Mouse (Mus musculus): ENCODE data around the gene Il18. TPM values are rescaled to one million over a fixed set of nuclear protein-coding genes. Genes with fewer than 3 reads are reported as not detected.

Il18 gene
- 67.5 TPM for polyA plus RNA-seq (2015; fragmentation: Illumina TruSeq; extraction: RNeasy Lipid Tissue Mini Kit (QIAGEN cat#74804); ENCODE audit: low read depth, low replicate concordance)

GRCm38 (mm10) chr9:50554241-50555093 is at the start of gene Il18:
Gene Il18, plus strand, starts transcription at chr9:50554827.

GRCm38 (mm10) chr9:50528293-50528892 is 26.2 kb upstream of the Il18 start, which contains the start of gene Pts:
Gene Pts, minus strand, starts transcription at chr9:50528724.

GRCm38 (mm10) chr9:50555094-50555446 is 443 bp downstream of the Il18 start, which contains the start of gene Bco2:
Gene Bco2, minus strand, starts transcription at chr9:50555181.

GRCm38 (mm10) chr9:50561145-50561917 is 6.7 kb downstream of the Il18 start, which contains the start of gene Tex12:
Gene Tex12, minus strand, starts transcription at chr9:50561325.

GRCm38 (mm10) chr9:50603189-50603997 is 48.8 kb downstream of the Il18 start, which contains the start of the genes Sdhd and Timm8b:
Gene Sdhd, minus strand, starts transcription at chr9:50603812.
Gene Timm8b, plus strand, starts transcription at chr9:50603910.

GRCm38 (mm10) chr9:50616766-50617603 is 62.4 kb downstream of the Il18 start, which contains the start of the genes Pih1d2 and Nkapd1:
Gene Pih1d2, plus strand, starts transcription at chr9:50617321.
Gene Nkapd1, minus strand, starts transcription at chr9:50617464.

Other genes starting within 250 kb of the Il18 start
- 45.2 TPM for gene Rpl10-ps3, start 209.9 kb upstream of the Il18 start, polyA plus RNA-seq (2015; fragmentation: Illumina TruSeq; extraction: RNeasy Lipid Tissue Mini Kit (QIAGEN cat#74804); ENCODE audit: low read depth, low replicate concordance)
- gene Plet1, start 60.3 kb upstream of the Il18 start, polyA plus RNA-seq (2015; fragmentation: Illumina TruSeq; extraction: RNeasy Lipid Tissue Mini Kit (QIAGEN cat#74804); ENCODE audit: low read depth, low replicate concordance), result 0.54 TPM
- gene Pts, start 26.1 kb upstream of the Il18 start, polyA plus RNA-seq (2015; fragmentation: Illumina TruSeq; extraction: RNeasy Lipid Tissue Mini Kit (QIAGEN cat#74804); ENCODE audit: low read depth, low replicate concordance), result 93.3 TPM
- 4.9 TPM for gene Bco2, start 354 bp downstream of the Il18 start, polyA plus RNA-seq (2015; fragmentation: Illumina TruSeq; extraction: RNeasy Lipid Tissue Mini Kit (QIAGEN cat#74804); ENCODE audit: low read depth, low replicate concordance)
- not detected for gene Tex12, start 6.5 kb downstream of the Il18 start, polyA plus RNA-seq (2015; fragmentation: Illumina TruSeq; extraction: RNeasy Lipid Tissue Mini Kit (QIAGEN cat#74804); ENCODE audit: low read depth, low replicate concordance)
- 257 TPM for gene Sdhd, start 49.0 kb downstream of the Il18 start, polyA plus RNA-seq (2015; fragmentation: Illumina TruSeq; extraction: RNeasy Lipid Tissue Mini Kit (QIAGEN cat#74804); ENCODE audit: low read depth, low replicate concordance)
- 544 TPM for gene Timm8b, start 49.1 kb downstream of the Il18 start, polyA plus RNA-seq (2015; fragmentation: Illumina TruSeq; extraction: RNeasy Lipid Tissue Mini Kit (QIAGEN cat#74804); ENCODE audit: low read depth, low replicate concordance)
- gene Pih1d2, start 62.5 kb downstream of the Il18 start, polyA plus RNA-seq (2015; fragmentation: Illumina TruSeq; extraction: RNeasy Lipid Tissue Mini Kit (QIAGEN cat#74804); ENCODE audit: low read depth, low replicate concordance), result 5.7 TPM
- 21.0 TPM for gene Nkapd1, start 62.6 kb downstream of the Il18 start, polyA plus RNA-seq (2015; fragmentation: Illumina TruSeq; extraction: RNeasy Lipid Tissue Mini Kit (QIAGEN cat#74804); ENCODE audit: low read depth, low replicate concordance)
- gene Dlat, start 105.0 kb downstream of the Il18 start, polyA plus RNA-seq (2015; fragmentation: Illumina TruSeq; extraction: RNeasy Lipid Tissue Mini Kit (QIAGEN cat#74804); ENCODE audit: low read depth, low replicate concordance), result 84.8 TPM
- gene Dixdc1, start 184.7 kb downstream of the Il18 start, polyA plus RNA-seq (2015; fragmentation: Illumina TruSeq; extraction: RNeasy Lipid Tissue Mini Kit (QIAGEN cat#74804); ENCODE audit: low read depth, low replicate concordance), result 64.0 TPM
- gene 2310030G06Rik, start 191.7 kb downstream of the Il18 start, polyA plus RNA-seq (2015; fragmentation: Illumina TruSeq; extraction: RNeasy Lipid Tissue Mini Kit (QIAGEN cat#74804); ENCODE audit: low read depth, low replicate concordance), result 3.8 TPM
- 309 TPM for gene Cryab, start 196.5 kb downstream of the Il18 start, polyA plus RNA-seq (2015; fragmentation: Illumina TruSeq; extraction: RNeasy Lipid Tissue Mini Kit (QIAGEN cat#74804); ENCODE audit: low read depth, low replicate concordance)
- gene Hspb2, start 197.5 kb downstream of the Il18 start, polyA plus RNA-seq (2015; fragmentation: Illumina TruSeq; extraction: RNeasy Lipid Tissue Mini Kit (QIAGEN cat#74804); ENCODE audit: low read depth, low replicate concordance), result 3.0 TPM
- 6.2 TPM for gene Fdxacb1, start 213.4 kb downstream of the Il18 start, polyA plus RNA-seq (2015; fragmentation: Illumina TruSeq; extraction: RNeasy Lipid Tissue Mini Kit (QIAGEN cat#74804); ENCODE audit: low read depth, low replicate concordance)
- gene Alg9, start 220.2 kb downstream of the Il18 start, polyA plus RNA-seq (2015; fragmentation: Illumina TruSeq; extraction: RNeasy Lipid Tissue Mini Kit (QIAGEN cat#74804); ENCODE audit: low read depth, low replicate concordance), result 16.3 TPM
- 84.8 TPM for gene 1110032A03Rik, start 220.7 kb downstream of the Il18 start, polyA plus RNA-seq (2015; fragmentation: Illumina TruSeq; extraction: RNeasy Lipid Tissue Mini Kit (QIAGEN cat#74804); ENCODE audit: low read depth, low replicate concordance)

Measured in brain, adult 10 weeks (tissue).